Mouse (Mus musculus) testis, adult 2 months (tissue): ENCODE data around the gene Kcnip4. TPM values are rescaled to one million over a fixed set of nuclear protein-coding genes. Genes with fewer than 3 reads are reported as not detected.

ENCODE experiments used
- H3K27ac ChIP-seq: fragments of 200-500 bp; 2 replicates; pipeline ENCODE4 v1.5.1; 2012; ENCODE audit warnings: low read depth, low read length; ENCODE audit not compliant: control insufficient read depth, insufficient read depth
- H3K27me3 ChIP-seq: fragments of 200-500 bp; 2 replicates; pipeline ENCODE4 v1.6.1; 2012; ENCODE audit warnings: mild to moderate bottlenecking, low read length, moderate library complexity; ENCODE audit not compliant: control insufficient read depth, insufficient read depth
- H3K36me3 ChIP-seq: fragments of 200-500 bp; 2 replicates; pipeline ENCODE4 v1.6.1; 2012; ENCODE audit warnings: mild to moderate bottlenecking, low read length; ENCODE audit not compliant: control insufficient read depth, insufficient read depth
- H3K4me1 ChIP-seq: fragments of 200-500 bp; 2 replicates; pipeline ENCODE4 v1.6.1; 2012; ENCODE audit warnings: low read length; ENCODE audit not compliant: control insufficient read depth, insufficient read depth
- H3K4me3 ChIP-seq: fragments of 200-500 bp; 2 replicates; pipeline ENCODE4 v1.5.1; 2012; ENCODE audit warnings: low read depth, mild to moderate bottlenecking, low read length, moderate library complexity, mixed read lengths; ENCODE audit not compliant: control insufficient read depth
- CTCF ChIP-seq: fragments of 200-500 bp; IDR thresholded peaks from 2 replicates; pipeline ENCODE4 v1.5.1; 2012; ENCODE audit warnings: low read depth, mild to moderate bottlenecking, inconsistent platforms, low read length, moderate library complexity; ENCODE audit not compliant: control insufficient read depth, insufficient read depth, insufficient replicate concordance
- POLR2A ChIP-seq: fragments of 200-500 bp; IDR thresholded peaks from 2 replicates; pipeline ENCODE4 v1.6.1; 2012; ENCODE audit warnings: low read depth, mild to moderate bottlenecking, inconsistent platforms, low read length, moderate library complexity; ENCODE audit not compliant: control insufficient read depth
- polyA plus RNA-seq: library from polyadenylated mRNA; depleted of rRNA; stranded (reverse); fragments of >200 nt; gene quantifications from 2 replicates; pipeline ENCODE4 v1.2.3, GENCODE M21; 2012

Gene Kcnip4
- polyA plus RNA-seq, 1 experiment, result 2.2 TPM

GRCm38 (mm10) chr5:48483112-48483511 is 1041.6 kb downstream of the Kcnip4 start:
- TF ChIP-seq CTCF (no peak), POLR2A (no peak)
- Histone ChIP-seq H3K27ac (no peak overlapping the region), H3K36me3 (no peaks in the 10 kb centered on the region), H3K4me1 (no peaks in the 10 kb centered on the region; the same call in 1 of the 2 replicates), H3K27me3 (no peaks in the 10 kb centered on the region), H3K4me3 (no peak overlapping the region)

- Histone ChIP-seq H3K36me3 (no peaks in the 10 kb centered on the region), H3K4me1 (no peaks in the 10 kb centered on the region), H3K27me3 (no peaks in the 10 kb centered on the region), H3K27ac (no peak overlapping the region), H3K4me3 (no peak overlapping the region)
- TF ChIP-seq POLR2A, result no peak
- TF ChIP-seq CTCF, result no peak
These were observed 1064.5 kb downstream of the Kcnip4 start for GRCm38 (mm10) chr5:48460221-48460620.

GRCm38 (mm10) chr5:48448888-48449287 is 1075.8 kb downstream of the Kcnip4 start:
- Histone ChIP-seq H3K36me3 (no peaks in the 10 kb centered on the region), H3K27ac (no peak overlapping the region), H3K4me3 (no peak overlapping the region), H3K4me1 (no peaks in the 10 kb centered on the region), H3K27me3 (no peaks in the 10 kb centered on the region)
- TF ChIP-seq POLR2A (no peak), CTCF (no peak)

GRCm38 (mm10) chr5:48430459-48430858 is 1094.2 kb downstream of the Kcnip4 start:
- no peaks in the 10 kb centered on the region for H3K36me3 ChIP-seq
- H3K4me3 ChIP-seq, result no peak overlapping the region
- TF ChIP-seq POLR2A (no peak), CTCF (no peak)
- H3K27ac ChIP-seq, result no peak overlapping the region
- no peaks in the 10 kb centered on the region for H3K27me3 ChIP-seq
- H3K4me1 ChIP-seq, result no peaks in the 10 kb centered on the region

GRCm38 (mm10) chr5:48421957-48422356 is 1102.8 kb downstream of the Kcnip4 start:
- Histone ChIP-seq H3K36me3 (no peaks in the 10 kb centered on the region), H3K27me3 (no peaks in the 10 kb centered on the region), H3K27ac (no peak overlapping the region), H3K4me1 (no peaks in the 10 kb centered on the region), H3K4me3 (no peak overlapping the region)
- no peak for TF ChIP-seq CTCF
- TF ChIP-seq POLR2A, result no peak

GRCm38 (mm10) chr5:48419741-48420140 is 1105.0 kb downstream of the Kcnip4 start:
- Histone ChIP-seq H3K27me3 (no peaks in the 10 kb centered on the region), H3K4me3 (no peak overlapping the region)
- TF ChIP-seq POLR2A (no peak), CTCF (no peak)

GRCm38 (mm10) chr5:48412261-48412660 is 1112.4 kb downstream of the Kcnip4 start:
- H3K36me3 ChIP-seq, result no peaks in the 10 kb centered on the region
- H3K4me3 ChIP-seq, result no peak overlapping the region
- no peak overlapping the region for H3K27ac ChIP-seq
- H3K4me1 ChIP-seq, result no peaks in the 10 kb centered on the region
- TF ChIP-seq CTCF, result no peak
- no peak for TF ChIP-seq POLR2A
- H3K27me3 ChIP-seq, result no peaks in the 10 kb centered on the region

More at GRCm38 (mm10) chr5:48419741-48420140, 1105.0 kb downstream of the Kcnip4 start:
- Histone ChIP-seq H3K36me3 (no peaks in the 10 kb centered on the region), H3K4me1 (no peaks in the 10 kb centered on the region), H3K27ac (no peak overlapping the region)

GRCm38 (mm10) chr5:48411462-48411861 is 1113.2 kb downstream of the Kcnip4 start:
- Histone ChIP-seq H3K4me3 (no peak overlapping the region), H3K27me3 (no peaks in the 10 kb centered on the region), H3K36me3 (no peaks in the 10 kb centered on the region), H3K4me1 (no peaks in the 10 kb centered on the region), H3K27ac (no peak overlapping the region)
- TF ChIP-seq POLR2A (no peak), CTCF (no peak)
